Mouse (Mus musculus) macrophage (primary cell): ENCODE data around the gene Ubtf. TPM values are rescaled to one million over a fixed set of nuclear protein-coding genes. Genes with fewer than 3 reads are reported as not detected.
"Not testable (repeated sequence)": the region's sequence is repeated elsewhere in the genome, so short reads cannot be mapped to it uniquely, and the experiment has no call there.

Experiments used
- H3K27ac ChIP-seq: fragments of 350-480 bp; formaldehyde crosslinking; 2 replicates; pipeline ENCODE4 v1.9.0; 2021
- H3K36me3 ChIP-seq: fragments of 350-480 bp; formaldehyde crosslinking; 2 replicates; pipeline ENCODE4 v1.9.0; 2021; ENCODE audit errors: inconsistent target
- H3K4me3 ChIP-seq: fragments of 350-480 bp; formaldehyde crosslinking; 2 replicates; pipeline ENCODE4 v1.9.0; 2021; ENCODE audit errors: inconsistent target
- H3K79me2 ChIP-seq: fragments of 350-480 bp; formaldehyde crosslinking; 2 replicates; pipeline ENCODE4 v1.9.0; 2021; ENCODE audit errors: inconsistent target
- WGBS: methylation state at CpG from one replicate; pipeline ENCODE4 v1.1.7; 2026; ENCODE audit warnings: inconsistent platforms; ENCODE audit not compliant: missing documents; 5-methylcytosine and 5-hydroxymethylcytosine counted together
- polyA plus RNA-seq: library from polyadenylated mRNA; stranded (reverse); fragments of 250-400 nt; gene quantifications from 3 replicates; pipeline ENCODE4 v1.2.4, GENCODE M21; 2018; ENCODE audit warnings: inconsistent platforms
- total RNA-seq, 78 experiments: library from RNA; depleted of rRNA; stranded (reverse); fragments of 250-400 nt; gene quantifications; 1 replicate in 9 of 78; 2 replicates in 24 of 78; 3 replicates in 43 of 78; 4 replicates in 2 of 78; pipeline ENCODE4 v1.2.4; 2018; ENCODE audit warnings: inconsistent platforms in 56 of 78

The Ubtf gene
- 100 to 1,000 TPM in 17 of 26 experiments, 10 to 100 TPM in 9; 61.9 to 319 (median 115) TPM for total RNA-seq (2018; cell fraction: chromatin; rRNA removed)
- total RNA-seq (2018; cell fraction: cytosol; rRNA removed) = 10 to 100 TPM; 34.6 to 66.8 (median 49.1) TPM
- total RNA-seq (2018; cell fraction: nucleus; rRNA removed) = 100 to 1,000 TPM in 1 of 26 experiments, 10 to 100 TPM in 25; 46.9 to 110 (median 73.5) TPM
- polyA plus RNA-seq = 44.6 to 66.0 TPM (median 62.1 TPM) in 3 replicates

GRCm38 (mm10) chr11:102319410-102319792, at the start of gene Ubtf:
TSS of gene Ubtf (minus strand) at chr11:102319742.
- peaks cover 19% of the 10 kb centered on the region for H3K79me2 ChIP-seq
- peak within 1 kb of the TSS; percentile 75 for H3K27ac ChIP-seq
- peak within 1 kb of the TSS; percentile 60 for H3K4me3 ChIP-seq
- 0% methylated on average over 21 of the region's 25 CpGs for WGBS
- H3K36me3 ChIP-seq = peaks cover 9% of the 10 kb centered on the region; the same call in 1 of the 2 replicates

GRCm38 (mm10) chr11:102369263-102369662, 49.7 kb upstream of the Ubtf start:
- no peaks in the 10 kb centered on the region for H3K79me2 ChIP-seq
- H3K27ac ChIP-seq = no peak overlapping the region
- no peaks in the 10 kb centered on the region for H3K36me3 ChIP-seq
- 82% methylated on average over 4 of the region's 4 CpGs for WGBS
- no peak overlapping the region for H3K4me3 ChIP-seq

DNA sequence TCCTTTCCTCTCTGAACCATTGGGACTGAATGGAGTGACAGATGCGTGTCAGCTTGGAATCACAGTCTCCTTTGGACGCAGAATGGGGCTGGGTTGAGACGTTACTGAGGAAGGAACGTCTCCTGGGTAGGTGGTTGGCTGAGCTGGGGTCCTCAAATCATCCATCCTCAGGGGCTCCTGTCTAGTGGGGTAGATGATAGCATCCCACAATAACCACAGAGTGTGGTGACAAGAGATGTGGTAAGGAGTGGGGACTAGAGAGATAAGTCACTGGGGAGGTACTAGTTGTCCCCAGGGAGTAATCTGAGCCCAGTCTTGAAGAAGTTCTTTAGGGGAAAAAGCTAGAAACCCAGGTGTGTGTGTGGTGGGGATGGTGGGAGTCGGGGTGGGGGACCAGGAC, 48.8 kb upstream of the Ubtf start:
- Histone ChIP-seq H3K36me3 (no peaks in the 10 kb centered on the region), H3K27ac (no peak overlapping the region), H3K4me3 (no peak overlapping the region), H3K79me2 (no peaks in the 10 kb centered on the region)
- 58% methylated on average over 5 of the region's 5 CpGs for WGBS

- no peaks in the 10 kb centered on the region for H3K36me3 ChIP-seq
- no peak overlapping the region for H3K27ac ChIP-seq
- 88% methylated on average over 7 of the region's 9 CpGs for WGBS
- H3K79me2 ChIP-seq = no peaks in the 10 kb centered on the region
- H3K4me3 ChIP-seq = no peak overlapping the region
These were observed 48.1 kb upstream of the Ubtf start for GRCm38 (mm10) chr11:102367504-102368280.

- H3K36me3 ChIP-seq, H3K4me3 ChIP-seq, H3K79me2 ChIP-seq, H3K27ac ChIP-seq: not testable (repeated sequence)
- WGBS = 92% methylated on average over 7 of the region's 8 CpGs
These were observed 46.6 kb upstream of the Ubtf start, which contains the start of gene Slc4a1 for GRCm38 (mm10) chr11:102366103-102366502. TSS of gene Slc4a1 (minus strand) at chr11:102366203.

DNA sequence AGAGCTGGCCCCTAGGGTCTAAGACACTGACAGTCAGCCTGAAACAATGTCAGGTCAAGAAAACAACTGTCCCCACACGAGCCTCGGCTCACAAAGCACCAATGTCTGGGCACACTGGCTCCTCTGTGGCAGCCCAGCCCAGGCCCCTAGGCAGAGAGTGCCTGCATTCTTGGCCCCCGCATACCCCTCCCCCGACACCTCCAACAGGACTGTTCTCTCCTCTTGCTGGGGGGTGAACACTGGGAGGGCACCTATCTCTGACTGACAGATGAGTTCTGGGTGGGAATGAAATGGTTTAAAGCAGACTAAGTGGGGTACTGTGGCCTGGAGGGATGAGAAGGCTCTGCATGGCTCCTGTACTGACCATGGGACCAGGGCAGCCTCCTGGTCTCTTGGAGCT, 46.2 kb upstream of the Ubtf start:
- Histone ChIP-seq H3K4me3 (no peak overlapping the region), H3K79me2 (no peaks in the 10 kb centered on the region), H3K36me3 (no peaks in the 10 kb centered on the region), H3K27ac (no peak overlapping the region)
- WGBS = 87% methylated on average over 4 of the region's 4 CpGs

- Histone ChIP-seq H3K36me3 (no peaks in the 10 kb centered on the region), H3K79me2 (no peaks in the 10 kb centered on the region), H3K4me3 (no peak overlapping the region), H3K27ac (no peak overlapping the region)
- 62% methylated on average over 12 of the region's 14 CpGs for WGBS
These were observed 45.2 kb upstream of the Ubtf start for GRCm38 (mm10) chr11:102364570-102365371.

GRCm38 (mm10) chr11:102363623-102364022, 44.1 kb upstream of the Ubtf start:
- Histone ChIP-seq H3K4me3 (no peak overlapping the region), H3K79me2 (no peaks in the 10 kb centered on the region), H3K27ac (no peak overlapping the region), H3K36me3 (no peaks in the 10 kb centered on the region)
- WGBS = 68% methylated on average over 2 of the region's 2 CpGs

DNA sequence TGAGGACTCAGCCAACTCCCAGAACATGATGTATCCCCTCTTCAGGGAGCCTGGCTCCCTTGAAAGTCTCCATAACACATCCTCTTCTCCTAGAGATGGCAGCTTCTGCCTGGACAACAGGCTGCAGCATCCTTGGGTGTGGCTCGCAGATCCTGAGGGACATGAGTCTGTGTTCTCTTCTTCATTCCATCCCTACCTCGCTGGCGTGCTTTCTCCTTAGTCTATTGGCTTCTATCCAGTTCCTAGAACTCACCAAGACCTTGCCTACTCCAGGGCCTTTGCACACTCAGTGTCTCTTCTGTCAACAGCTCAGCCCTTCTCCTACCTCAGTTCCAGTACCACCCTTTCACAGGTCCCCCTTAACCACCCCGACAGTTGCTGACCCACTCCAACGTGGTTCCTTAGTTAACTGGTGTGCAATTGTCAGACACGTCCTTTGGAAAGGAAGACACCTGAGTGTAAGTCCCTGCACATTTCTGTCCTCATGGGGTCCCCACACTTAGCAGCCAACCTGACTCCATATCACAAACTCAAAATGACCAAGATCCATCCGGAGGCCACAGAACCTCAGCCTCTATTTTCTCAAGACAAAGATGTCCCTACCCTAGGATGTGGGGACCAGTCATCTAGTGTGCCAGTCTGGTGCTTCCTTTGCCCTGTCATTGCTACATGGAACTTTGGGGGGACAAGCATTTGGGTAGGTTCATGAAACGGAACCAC, 42.4 kb upstream of the Ubtf start:
- WGBS = 84% methylated on average over 8 of the region's 8 CpGs
- Histone ChIP-seq H3K27ac (no peak overlapping the region), H3K36me3 (no peaks in the 10 kb centered on the region)

DNA sequence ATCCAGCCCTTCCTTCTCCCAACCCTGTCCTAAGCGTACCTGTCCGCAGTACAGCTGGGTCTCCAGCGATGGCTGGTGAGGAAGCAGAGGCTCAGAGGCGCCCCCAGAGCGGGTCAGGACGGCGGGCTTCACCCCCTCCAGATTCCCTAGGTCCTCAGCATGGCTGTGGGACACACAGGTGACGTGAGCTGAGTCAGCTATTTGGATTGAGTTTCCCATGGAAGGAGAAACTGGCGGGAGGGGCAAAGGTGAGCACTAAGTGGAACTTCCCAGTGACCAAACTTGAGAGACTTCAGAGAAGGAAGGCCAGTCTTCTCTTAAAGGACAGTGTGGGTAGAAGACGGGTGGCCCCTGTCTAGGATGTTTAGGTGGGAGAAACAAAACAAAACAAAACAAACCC, 38.8 kb upstream of the Ubtf start:
- no peak overlapping the region for H3K27ac ChIP-seq
- no peaks in the 10 kb centered on the region for H3K36me3 ChIP-seq
- H3K4me3 ChIP-seq = no peak overlapping the region
- no peaks in the 10 kb centered on the region for H3K79me2 ChIP-seq
- WGBS = 69% methylated on average over 10 of the region's 10 CpGs

More for the DNA sequence above, 42.4 kb upstream of the Ubtf start:
- no peak overlapping the region for H3K4me3 ChIP-seq
- H3K79me2 ChIP-seq = no peaks in the 10 kb centered on the region

DNA sequence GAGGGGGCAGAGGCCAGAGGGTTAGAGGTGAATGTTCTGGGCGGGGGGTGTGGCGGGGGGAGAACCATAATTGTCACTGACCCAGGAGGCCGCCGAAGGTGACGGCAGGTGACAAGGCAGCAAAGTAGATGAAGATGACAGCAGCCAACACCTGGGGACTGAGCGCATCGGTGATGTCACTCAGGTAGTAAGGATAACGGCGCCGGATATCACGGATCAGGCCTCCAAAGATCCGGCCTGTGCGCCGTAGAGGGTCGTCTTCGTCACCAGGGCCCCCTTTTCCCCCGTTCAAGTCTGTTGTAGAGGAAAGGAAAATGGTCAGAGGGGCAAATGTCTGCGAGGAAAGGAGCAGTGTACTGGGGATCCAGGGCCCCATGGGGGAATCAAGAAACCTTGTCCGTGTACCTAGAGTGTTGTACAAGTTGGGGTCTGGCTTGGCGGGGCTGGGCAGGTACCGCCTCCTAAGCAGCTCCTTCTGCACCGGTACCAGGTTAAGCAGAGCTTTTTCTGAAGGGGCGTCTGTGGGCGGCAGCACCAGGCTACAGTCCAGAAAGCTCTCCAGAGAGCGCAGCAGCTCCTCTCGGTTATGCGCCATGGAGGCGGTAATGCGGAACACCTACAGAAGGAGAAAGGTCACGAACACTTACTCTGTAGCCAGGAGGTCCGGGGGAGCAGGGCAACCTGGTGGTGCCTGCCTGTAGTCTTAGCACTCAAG, 37.3 kb upstream of the Ubtf start:
- no peak overlapping the region for H3K27ac ChIP-seq

DNA sequence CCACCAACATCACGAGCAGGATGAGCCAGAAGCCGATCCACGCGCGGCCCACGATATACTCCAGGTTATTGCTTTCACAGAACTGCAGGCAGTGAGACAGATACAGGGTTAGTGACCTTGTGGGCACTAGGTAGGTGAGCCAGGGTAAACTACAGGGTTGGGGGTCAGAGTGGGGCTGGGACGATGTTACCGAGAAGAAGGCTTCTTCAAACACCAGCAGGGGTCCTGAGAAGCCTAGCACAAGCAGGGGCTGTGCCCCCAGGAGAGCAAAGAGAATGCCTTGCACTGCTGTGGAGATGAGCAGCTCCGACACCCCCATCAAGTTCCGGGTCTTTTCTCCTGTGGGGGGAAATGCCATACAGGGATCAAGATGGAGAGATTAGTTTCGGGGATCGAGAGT, 36.6 kb upstream of the Ubtf start:
- no peaks in the 10 kb centered on the region for H3K36me3 ChIP-seq
- no peak overlapping the region for H3K27ac ChIP-seq
- H3K79me2 ChIP-seq = no peaks in the 10 kb centered on the region
- no peak overlapping the region for H3K4me3 ChIP-seq
- 84% methylated on average over 12 of the region's 12 CpGs for WGBS

More for the DNA sequence above, 37.3 kb upstream of the Ubtf start:
- no peaks in the 10 kb centered on the region for H3K79me2 ChIP-seq
- no peaks in the 10 kb centered on the region for H3K36me3 ChIP-seq
- no peak overlapping the region for H3K4me3 ChIP-seq
- 73% methylated on average over 27 of the region's 31 CpGs for WGBS

- Histone ChIP-seq H3K36me3 (no peaks in the 10 kb centered on the region), H3K79me2 (no peaks in the 10 kb centered on the region), H3K4me3 (no peak overlapping the region), H3K27ac (no peak overlapping the region)
- 66% methylated on average over 3 of the region's 3 CpGs for WGBS
These were observed 36.0 kb upstream of the Ubtf start for GRCm38 (mm10) chr11:102355501-102355900.

- Histone ChIP-seq H3K79me2 (no peaks in the 10 kb centered on the region), H3K4me3 (no peak overlapping the region), H3K27ac (no peak overlapping the region), H3K36me3 (no peaks in the 10 kb centered on the region)
- WGBS = 63% methylated on average over 8 of the region's 8 CpGs
These were observed 33.5 kb upstream of the Ubtf start for GRCm38 (mm10) chr11:102353021-102353431.
